Comparison of ENCODE assay signal across 20 mouse cellular contexts in genomic region chr15:26869197-26869596, GRCm38 (mm10). TPM values are rescaled to one million over a fixed set of nuclear protein-coding genes. Genes with fewer than 3 reads are reported as not detected.
"Had no signal": no experiment of that assay in that cellular context is flagged by ENCODE, and none has a peak within 500 bp of the region (broad histone marks: within the 10 kb centered on the region; RNA-seq: fewer than 3 reads in every experiment).

No protein-coding gene starts in this region.

- DNase-seq: lung, adult 18-20 months; lung, embryonic 14.5 days; lung, postnatal 14 days; lung, postnatal 36 days; midbrain, embryonic 14.5 days; retina, postnatal 1 day; right cerebral cortex, adult 18-20 months; thymus, adult 18-20 months; thymus, postnatal 14 days; thymus, postnatal 36 days had no signal

- H3K4me3 ChIP-seq: midbrain, embryonic 10.5 days; myocyte; neural tube, embryonic 13.5 days; neural tube, embryonic 15.5 days; stomach, embryonic 15.5 days had no signal

- H3K4me2 ChIP-seq: lung, embryonic 14.5 days; neural tube, embryonic 13.5 days; neural tube, embryonic 15.5 days; stomach, embryonic 15.5 days had no signal

- H3K27ac ChIP-seq: liver, embryonic 14.5 days; macrophage; midbrain, embryonic 10.5 days; neural tube, embryonic 13.5 days; neural tube, embryonic 15.5 days; stomach, embryonic 15.5 days had no signal

- H3K9ac ChIP-seq: liver, embryonic 14.5 days; lung, embryonic 14.5 days; neural tube, embryonic 13.5 days; neural tube, embryonic 15.5 days; stomach, embryonic 15.5 days had no signal

- H3K4me1 ChIP-seq: stomach, embryonic 15.5 days had no signal

- H3K9me3 ChIP-seq: midbrain, embryonic 10.5 days; neural tube, embryonic 13.5 days; neural tube, embryonic 15.5 days; stomach, embryonic 15.5 days had no signal

- ATAC-seq: midbrain, embryonic 16.5 days had no signal

- H3K27me3 ChIP-seq: neural tube, embryonic 13.5 days; neural tube, embryonic 15.5 days; stomach, embryonic 15.5 days had no signal

- H3K36me3 ChIP-seq: midbrain, embryonic 10.5 days; neural tube, embryonic 13.5 days; neural tube, embryonic 15.5 days; stomach, embryonic 15.5 days had no signal

RNA-seq across cellular contexts. Expression of gene Fbxl7, which starts 26.2 kb away (rescaled TPM):
- total RNA-seq: megakaryocyte, adult 5-6 weeks; megakaryocyte-erythroid progenitor cell, adult 5-6 weeks had no signal
- polyA plus RNA-seq: macrophage had no signal
